Mouse (Mus musculus) megakaryocyte, adult 5-6 weeks (primary cell): Measurements from ENCODE around the gene Ssxa1. TPM values are rescaled to one million over a fixed set of nuclear protein-coding genes. Genes with fewer than 3 reads are reported as not detected.

Source experiments
- ATAC-seq: 2 replicates; pipeline ENCODE4 v1.8.0; 2016; ENCODE audit warnings: mild to moderate bottlenecking, inconsistent platforms; ENCODE audit not compliant: poor library complexity, severe bottlenecking
- total RNA-seq, 2 experiments: library from RNA; stranded (forward) in 1 of 2; stranded (reverse) in 1 of 2; fragments of 153-499, 151-499 nt in 1 of 2; fragments of 221-1000, 200-1000 nt in 1 of 2; gene quantifications; 2 replicates each; pipeline versions ENCODE4 v1.2.3 to v1.2.4; 2015 to 2017

The Ssxa1 gene
- not detected in 2 replicates for total RNA-seq (2015)
- total RNA-seq (2017): not detected in 2 replicates

DNA sequence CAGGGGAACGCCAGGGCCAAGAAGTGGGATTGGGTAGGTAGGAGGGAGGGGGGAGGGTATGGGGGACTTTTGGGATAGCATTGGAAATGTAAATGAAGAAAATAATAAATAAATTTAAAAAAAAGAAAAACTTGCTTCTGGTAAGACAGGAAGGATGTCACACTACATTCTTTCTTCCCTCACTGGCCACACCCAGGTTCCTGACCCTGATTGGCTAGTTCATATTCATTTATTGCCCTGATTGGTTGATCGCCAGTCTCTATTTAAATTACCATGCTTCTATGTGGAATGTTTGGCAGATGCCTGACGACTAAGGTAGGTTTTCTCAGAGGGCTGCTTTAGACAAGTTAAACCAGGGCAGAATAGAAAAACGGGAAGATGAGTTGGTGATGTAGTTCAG lies at the start of gene Ssxa1:
Ssxa1 (plus strand) TSS at position 301 of the 400 bp plus-strand sequence.
- ATAC-seq: no peak

- ATAC-seq: no peak
Observed at GRCm38 (mm10) chrX:21068106-21068505, 47.5 kb upstream of the Ssxa1 start, which contains the start of gene Spaca5. TSS of gene Spaca5 (plus strand) at chrX:21068406.

DNA sequence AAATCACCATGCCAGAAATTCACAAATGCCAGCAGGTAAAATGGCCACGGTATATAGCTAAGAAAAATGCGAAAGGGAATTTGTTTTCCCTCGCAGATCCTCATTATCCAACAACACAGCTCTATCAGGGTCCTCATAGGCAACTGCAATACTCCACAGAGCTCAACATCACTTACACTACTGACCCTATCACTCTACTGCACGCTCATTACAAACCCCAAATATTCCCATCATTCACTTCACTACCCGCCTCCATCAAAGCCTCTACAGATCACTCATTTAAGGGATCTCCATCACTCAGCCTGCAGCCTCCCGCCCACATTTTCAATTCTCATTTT lies 27.0 kb upstream of the Ssxa1 start:
- no peak for ATAC-seq

- ATAC-seq: peak; percentile 62
Observed at GRCm38 (mm10) chrX:21088983-21089866, 26.4 kb upstream of the Ssxa1 start, which contains the start of gene Zfp300. TSS of gene Zfp300 (minus strand) at chrX:21089527.

- ATAC-seq: no peak
Observed at GRCm38 (mm10) chrX:21089867-21090239, 25.8 kb upstream of the Ssxa1 start.

- peak; percentile 71 for ATAC-seq
Observed at GRCm38 (mm10) chrX:21146675-21147074, 31.1 kb downstream of the Ssxa1 start.

Other genes with a start within 250 kb of the Ssxa1 start
- gene Timp1, start 245.7 kb upstream of the Ssxa1 start, total RNA-seq (2015): not detected in 2 replicates
- 0.55 TPM in 1 of 2 replicates, not detected in the other for gene Timp1, start 245.7 kb upstream of the Ssxa1 start, total RNA-seq (2017)
- 2.1 TPM in 2 replicates for gene Syn1, start 194.8 kb upstream of the Ssxa1 start, total RNA-seq (2015)
- gene Syn1, start 194.8 kb upstream of the Ssxa1 start, total RNA-seq (2017): 0.16 TPM in 1 of 2 replicates, not detected in the other
- gene Cfp, start 184.3 kb upstream of the Ssxa1 start, total RNA-seq (2015): 150 and 157 TPM in 2 replicates
- 116 and 120 TPM in 2 replicates for gene Cfp, start 184.3 kb upstream of the Ssxa1 start, total RNA-seq (2017)
- 7.7 and 8.6 TPM in 2 replicates for gene Elk1, start 165.2 kb upstream of the Ssxa1 start, total RNA-seq (2015)
- 3.3 and 4.9 TPM in 2 replicates for gene Elk1, start 165.2 kb upstream of the Ssxa1 start, total RNA-seq (2017)
- gene Uxt, start 153.8 kb upstream of the Ssxa1 start, total RNA-seq (2015): 26.0 and 43.6 TPM in 2 replicates
- gene Uxt, start 153.8 kb upstream of the Ssxa1 start, total RNA-seq (2017): 15.9 and 19.4 TPM in 2 replicates
- 14.3 and 14.4 TPM in 2 replicates for gene Zfp182, start 53.5 kb upstream of the Ssxa1 start, total RNA-seq (2015)
- 11.8 and 15.9 TPM in 2 replicates for gene Zfp182, start 53.5 kb upstream of the Ssxa1 start, total RNA-seq (2017)
- not detected in 2 replicates for gene Spaca5, start 47.4 kb upstream of the Ssxa1 start, total RNA-seq (2015)
- gene Spaca5, start 47.4 kb upstream of the Ssxa1 start, total RNA-seq (2017): not detected in 2 replicates
- 0.07 and 0.45 TPM in 2 replicates for gene Zfp300, start 26.3 kb upstream of the Ssxa1 start, total RNA-seq (2015)
- 0.40 and 1.3 TPM in 2 replicates for gene Zfp300, start 26.3 kb upstream of the Ssxa1 start, total RNA-seq (2017)
- not detected in 2 replicates for gene Gm21876, start 59.8 kb downstream of the Ssxa1 start, total RNA-seq (2015)
- not detected in 2 replicates for gene Gm21876, start 59.8 kb downstream of the Ssxa1 start, total RNA-seq (2017)